Mouse (Mus musculus) left cerebral cortex, adult 2 months (tissue): ENCODE measurements around the gene Man1c1. TPM values are rescaled to one million over a fixed set of nuclear protein-coding genes. Genes with fewer than 3 reads are reported as not detected.

Experiments
- DNase-seq, 2 experiments: peaks; one replicate each; pipeline ENCODE4 v3.0.0; 2021 to 2022; ENCODE audit warnings: low spot score in 2 of 2, mixed read lengths in 1 of 2; ENCODE audit errors: extremely low spot score in 1 of 2
- H3K27ac ChIP-seq: fragments of 200-600 bp; 2 replicates; pipeline ENCODE4 v1.8.1; 2022
- H3K4me3 ChIP-seq: fragments of 200-600 bp; 2 replicates; pipeline ENCODE4 v1.8.1; 2022
- CTCF ChIP-seq: fragments of 200-600 bp; IDR thresholded peaks from 2 replicates; pipeline ENCODE4 v1.8.1; 2022; ENCODE audit warnings: antibody characterized with exemption, mild to moderate bottlenecking, moderate library complexity
- intact Hi-C: fragments of 180-260 bp; cut with DNase I; formaldehyde crosslinking; loops from one replicate; pipeline ENCODE4 v1.15.1; 2025
- total RNA-seq, 2 experiments: library from RNA; stranded (reverse); gene quantifications; 2 replicates each; pipeline ENCODE4 v1.2.3; 2021

Gene Man1c1
- total RNA-seq, 2 experiments from 2014 or later: 43.1 to 43.6 TPM

DNA sequence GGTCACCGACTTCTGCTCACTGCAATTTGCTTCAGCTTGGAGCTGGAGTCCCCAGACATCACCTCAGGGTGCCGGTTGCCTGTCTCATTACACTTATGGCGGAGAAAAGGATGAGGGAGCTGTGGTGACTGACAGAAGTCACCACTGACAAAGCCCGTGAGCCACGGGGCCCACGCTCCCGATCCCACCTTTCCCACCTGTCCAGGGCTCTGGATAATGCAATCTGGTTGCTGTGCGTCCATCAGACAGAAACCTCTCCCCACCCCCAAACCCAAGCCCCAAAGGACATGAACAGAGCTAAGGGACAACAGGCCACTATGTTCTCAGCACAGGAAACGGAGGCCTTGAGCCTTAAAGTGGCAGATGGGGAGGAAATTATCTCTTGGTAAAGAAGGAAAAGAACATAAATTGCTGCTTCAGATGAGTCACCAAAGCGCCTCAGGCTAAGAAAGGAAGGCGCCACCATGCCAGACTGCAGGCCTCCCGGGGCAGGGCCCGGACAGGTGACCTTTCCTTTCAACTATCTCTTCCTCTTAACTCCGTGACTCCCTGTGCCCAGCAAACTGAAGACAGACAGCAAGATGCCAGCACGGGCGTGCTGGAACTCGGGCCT is 34.2 kb downstream of the Man1c1 start:
- intact Hi-C loops: no loop called here
- no peak for DNase-seq
- Histone ChIP-seq H3K4me3 (no peak overlapping the region), H3K27ac (peak overlapping the region; percentile 44; the same call in 1 of the 2 replicates)
- TF ChIP-seq CTCF: no peak

DNA sequence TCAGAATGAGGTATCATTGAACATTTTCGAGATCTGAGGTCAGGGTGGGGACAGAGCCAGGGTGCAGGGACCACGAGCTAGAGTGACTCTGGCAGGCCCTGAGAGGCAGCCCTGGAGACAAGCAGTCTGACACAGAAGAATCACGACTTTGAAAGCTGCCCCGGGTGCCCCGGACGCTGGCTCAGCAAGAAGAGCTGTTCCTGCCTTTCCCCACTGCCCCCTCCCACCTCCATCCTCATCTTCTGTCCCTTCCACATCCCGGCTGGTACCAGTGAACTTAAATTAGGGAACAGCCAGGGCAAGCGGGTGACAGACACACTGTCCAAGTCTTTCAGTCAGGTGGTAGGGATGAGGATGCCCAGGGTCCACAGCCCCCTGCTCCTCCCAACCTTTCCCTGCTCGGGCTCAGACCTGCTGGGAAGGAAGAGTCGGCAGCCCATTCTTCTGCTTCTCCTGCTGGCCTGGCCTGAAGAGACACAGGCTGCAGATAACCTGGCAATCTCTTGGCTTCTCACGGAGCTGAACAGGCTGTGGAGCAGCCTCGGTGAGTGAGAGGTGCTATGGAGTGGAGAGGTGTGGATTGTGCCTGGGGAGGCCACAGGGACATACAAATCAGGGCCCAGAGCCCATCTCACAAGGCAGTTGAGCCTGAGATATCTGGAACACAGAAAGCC is 35.6 kb downstream of the Man1c1 start:
- DNase-seq: no peak
- no peak overlapping the region for H3K27ac ChIP-seq
- H3K4me3 ChIP-seq: no peak overlapping the region
- no peak for TF ChIP-seq CTCF
- intact Hi-C loops: no loop called here

DNA sequence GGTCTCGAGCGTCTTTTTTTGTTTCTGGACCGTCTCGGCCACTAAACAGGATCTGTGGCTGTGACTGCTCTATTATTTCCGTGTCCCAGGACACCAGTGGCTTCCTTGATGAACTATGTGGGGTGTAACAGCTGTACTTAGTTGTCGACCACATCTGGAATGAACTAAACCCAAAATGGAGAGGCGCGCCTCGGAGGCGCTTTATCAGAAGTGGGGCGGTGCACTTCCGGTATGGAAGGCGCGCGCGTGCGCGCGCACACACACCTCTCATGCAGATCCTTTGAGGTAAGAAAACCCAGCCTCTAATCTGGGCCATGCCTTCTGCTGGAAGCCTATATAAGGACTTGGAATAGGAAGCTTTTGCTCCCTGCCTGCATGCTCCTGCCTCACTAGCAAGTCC is 37.7 kb downstream of the Man1c1 start:
- TF ChIP-seq CTCF: no peak
- intact Hi-C loops: no loop called here
- no peak overlapping the region for H3K4me3 ChIP-seq

DNA sequence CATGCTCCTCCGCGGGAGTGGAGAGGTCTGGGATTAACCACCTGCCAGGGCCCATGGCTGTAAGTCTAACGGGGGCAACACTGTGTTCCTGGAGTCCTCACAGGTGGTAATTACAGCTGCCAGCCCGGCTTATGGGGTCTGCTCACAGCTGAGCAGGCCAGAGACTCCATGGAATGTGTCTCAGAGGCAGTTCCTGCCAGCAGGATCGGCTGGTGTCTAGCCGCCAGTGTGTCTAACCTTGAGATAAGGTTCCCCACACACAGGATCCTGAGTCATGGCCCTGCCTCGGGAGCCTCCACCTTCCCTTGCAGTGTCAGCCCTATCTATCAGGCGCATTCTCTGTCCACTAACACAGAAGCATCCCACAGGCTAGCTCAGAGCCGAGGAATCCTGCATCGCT is 41.0 kb downstream of the Man1c1 start:
- intact Hi-C loops: no loop called here
- Histone ChIP-seq H3K27ac (no peak overlapping the region), H3K4me3 (no peak overlapping the region)
- no peak for DNase-seq
- TF ChIP-seq CTCF: no peak

More for the DNA sequence above, 37.7 kb downstream of the Man1c1 start:
- H3K27ac ChIP-seq: no peak overlapping the region
- DNase-seq: no peak

DNA sequence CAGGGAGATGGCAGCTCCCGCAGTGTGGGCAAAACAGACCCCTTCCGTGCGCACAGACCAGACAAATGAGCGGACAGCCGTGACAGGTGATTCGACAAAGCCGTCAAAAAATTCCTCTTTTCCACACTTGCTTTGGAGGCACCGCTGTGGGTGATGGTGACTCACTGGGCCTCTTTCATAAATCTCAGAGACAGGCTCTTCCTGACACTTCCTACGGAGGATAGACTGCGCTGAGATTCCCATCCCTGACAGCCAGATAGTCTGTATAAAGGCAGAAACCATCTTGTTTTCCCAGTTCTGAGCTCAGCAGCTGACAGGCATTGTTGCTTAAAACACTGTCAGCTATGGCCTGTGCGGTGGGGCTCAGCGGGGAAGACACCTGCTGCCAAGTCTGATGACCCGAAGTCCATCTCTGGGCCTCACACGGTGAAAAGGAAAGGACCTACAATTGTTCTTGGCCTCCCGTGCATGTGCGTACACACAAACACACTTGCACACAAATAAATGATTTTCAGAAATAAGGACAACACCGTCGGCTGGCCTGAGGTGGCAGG is 43.4 kb downstream of the Man1c1 start:
- Histone ChIP-seq H3K4me3 (no peak overlapping the region), H3K27ac (peak overlapping the region; percentile 53; the same call in 1 of the 2 replicates)
- TF ChIP-seq CTCF: no peak
- intact Hi-C loops: no loop called here
- DNase-seq: no peak

DNA sequence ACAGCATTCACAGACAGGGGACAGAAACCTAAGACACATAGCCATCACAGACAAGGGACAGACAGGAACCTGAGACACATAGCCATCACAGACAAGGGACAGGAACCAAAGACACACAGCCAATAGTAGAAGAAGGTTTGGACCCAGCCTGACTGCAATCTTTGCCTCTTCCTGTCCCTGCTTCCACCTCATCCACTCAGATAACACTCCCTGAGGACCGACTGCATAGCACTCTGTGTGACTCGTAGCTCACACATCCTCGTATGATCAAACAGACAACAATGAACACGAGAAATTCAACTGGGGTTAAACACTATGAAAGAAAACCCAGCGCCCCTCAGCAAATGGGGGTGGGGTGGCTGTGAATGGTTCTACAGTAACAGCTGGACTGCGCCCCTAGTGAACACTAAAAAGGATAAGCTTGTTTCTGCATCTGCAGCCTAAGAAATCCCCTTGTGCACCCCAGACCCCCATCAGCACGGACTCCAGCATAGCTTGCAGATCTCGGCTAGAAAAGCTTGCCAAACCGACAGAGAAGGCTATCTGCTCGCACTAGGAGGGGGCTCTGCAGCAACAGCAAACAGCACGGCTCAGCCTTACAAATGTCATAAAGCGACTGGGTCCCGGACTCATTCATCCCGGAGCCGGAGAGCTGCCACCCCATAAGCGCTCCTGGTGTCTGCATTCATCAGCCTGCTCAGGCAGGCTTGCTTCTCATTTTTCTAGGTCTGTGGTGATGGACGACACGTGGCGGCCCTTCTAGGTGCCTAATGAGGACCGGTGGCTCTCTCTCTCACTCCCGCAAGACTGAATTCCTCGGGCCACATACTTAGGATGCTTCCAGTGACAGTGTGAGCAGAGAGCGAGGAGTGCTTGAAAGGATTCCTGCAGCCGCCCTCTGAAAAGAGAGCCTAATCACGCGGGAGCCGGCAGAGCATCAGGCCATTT is 44.5 kb downstream of the Man1c1 start:
- intact Hi-C loops: no loop called here
- no peak overlapping the region for H3K4me3 ChIP-seq
- no peak overlapping the region for H3K27ac ChIP-seq
- no peak for TF ChIP-seq CTCF
- DNase-seq: no peak

DNA sequence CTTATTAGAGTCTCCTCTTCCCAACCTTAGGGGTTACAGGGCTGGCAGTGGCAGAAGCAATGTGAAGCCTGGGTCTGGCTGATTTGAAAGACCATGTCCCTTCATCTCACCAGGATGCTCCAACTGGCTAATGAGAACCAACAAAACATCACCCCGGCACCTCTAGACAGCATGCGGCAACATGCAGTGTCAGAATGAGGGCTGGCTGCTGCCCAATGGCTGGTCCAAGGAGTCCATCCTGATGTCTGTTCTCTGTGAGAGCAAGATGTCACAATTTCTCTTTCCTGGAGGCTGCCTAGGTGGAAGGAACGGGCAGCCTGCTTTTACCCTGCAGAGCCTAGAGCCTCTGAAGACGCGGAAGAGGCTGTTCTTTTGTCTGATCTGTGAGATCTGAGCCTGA is 46.6 kb downstream of the Man1c1 start:
- no peak overlapping the region for H3K27ac ChIP-seq
- intact Hi-C loops: no loop called here

DNA sequence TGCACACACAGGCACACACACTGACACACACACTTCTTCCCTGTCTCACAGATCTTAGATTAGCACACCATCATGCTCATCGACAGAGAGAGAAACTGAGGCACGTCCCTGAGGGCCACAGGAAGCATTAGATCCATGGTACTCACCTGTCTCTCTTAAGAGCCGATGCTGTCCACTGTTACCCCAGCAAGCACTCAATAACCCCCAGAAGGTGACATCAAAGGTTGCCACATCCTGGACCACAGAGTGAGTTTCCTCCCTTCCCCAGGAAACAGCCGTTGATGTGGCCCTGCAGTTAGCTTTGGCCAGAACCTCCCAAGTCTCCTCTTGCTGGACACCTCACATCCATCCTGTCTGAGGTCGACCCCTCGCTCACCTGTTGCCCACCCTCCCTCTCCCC is 49.7 kb downstream of the Man1c1 start:
- Histone ChIP-seq H3K4me3 (no peak overlapping the region), H3K27ac (no peak overlapping the region)
- no peak for TF ChIP-seq CTCF
- intact Hi-C loops: no loop called here
- no peak for DNase-seq

More for the DNA sequence above, 46.6 kb downstream of the Man1c1 start:
- DNase-seq: no peak
- TF ChIP-seq CTCF: no peak
- H3K4me3 ChIP-seq: no peak overlapping the region

DNA sequence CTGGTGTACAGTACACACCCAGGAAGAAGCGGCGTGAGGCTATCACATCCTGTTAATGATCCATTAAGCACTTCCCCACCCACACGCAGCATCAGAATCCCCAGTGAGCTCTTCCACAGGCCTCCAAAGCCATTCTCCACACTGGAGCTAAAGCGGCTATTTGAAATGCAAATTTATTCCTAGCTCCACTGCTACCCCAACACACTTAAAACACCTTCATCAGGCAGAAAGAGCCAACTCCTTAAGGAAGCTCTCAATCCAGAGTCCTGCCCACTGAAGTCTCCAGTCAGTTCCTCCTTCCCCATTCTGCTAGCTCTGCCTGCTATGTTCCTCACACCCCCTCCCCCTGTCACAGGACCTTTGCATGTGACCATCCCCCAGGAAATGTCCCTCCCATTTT is 51.4 kb downstream of the Man1c1 start:
- no peak overlapping the region for H3K4me3 ChIP-seq
- intact Hi-C loops: no loop called here
- no peak for DNase-seq
- no peak for TF ChIP-seq CTCF
- no peak overlapping the region for H3K27ac ChIP-seq

DNA sequence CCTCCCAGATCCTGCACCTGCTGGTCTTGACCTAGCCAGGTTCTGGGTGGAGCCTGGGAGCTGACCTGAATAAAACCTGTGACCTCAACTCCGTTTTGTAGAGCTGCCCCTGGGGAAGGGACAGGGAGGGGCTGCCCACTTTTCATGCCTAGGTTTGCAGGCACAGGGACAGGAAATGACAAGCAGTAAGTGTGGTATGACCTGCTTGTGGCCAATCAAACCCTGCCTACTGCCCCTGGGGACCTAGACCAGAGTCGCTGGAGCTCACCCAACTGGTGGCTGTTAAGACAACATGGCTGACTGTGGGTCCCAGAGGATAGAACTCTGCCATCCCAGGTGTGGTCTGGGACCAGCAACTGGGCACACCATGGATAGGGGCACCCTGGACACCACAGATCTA is 51.9 kb downstream of the Man1c1 start:
- intact Hi-C loops: no loop called here
- TF ChIP-seq CTCF: no peak
- H3K4me3 ChIP-seq: no peak overlapping the region
- no peak for DNase-seq
- H3K27ac ChIP-seq: no peak overlapping the region

DNA sequence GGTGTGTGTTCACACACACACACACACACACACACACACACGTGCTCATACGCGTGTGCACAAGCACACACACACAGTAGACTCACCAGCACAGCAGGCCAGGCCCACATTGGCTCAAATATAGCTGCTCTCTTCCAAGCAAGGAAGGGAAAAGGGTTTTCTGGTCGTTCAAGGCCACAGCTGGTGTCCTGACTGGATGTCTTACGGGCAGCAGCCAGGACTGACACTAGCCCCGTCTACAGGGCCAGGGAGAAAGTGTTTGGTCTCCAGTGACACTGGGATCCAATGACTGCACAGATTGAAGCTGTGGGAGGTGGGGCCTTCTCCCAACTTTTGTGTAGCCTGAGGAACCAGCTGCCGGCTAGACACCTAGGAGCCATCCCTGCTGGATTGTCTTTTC is 52.7 kb downstream of the Man1c1 start:
- H3K27ac ChIP-seq: no peak overlapping the region
- no peak for TF ChIP-seq CTCF
- intact Hi-C loops: no loop called here
- no peak overlapping the region for H3K4me3 ChIP-seq
- DNase-seq: no peak
